Mouse (Mus musculus): Measurements from ENCODE around the gene Tram2.
A peak's percentile ranks its signal among the peaks of the same experiment; 100 is the strongest.

Gene Tram2

DNA sequence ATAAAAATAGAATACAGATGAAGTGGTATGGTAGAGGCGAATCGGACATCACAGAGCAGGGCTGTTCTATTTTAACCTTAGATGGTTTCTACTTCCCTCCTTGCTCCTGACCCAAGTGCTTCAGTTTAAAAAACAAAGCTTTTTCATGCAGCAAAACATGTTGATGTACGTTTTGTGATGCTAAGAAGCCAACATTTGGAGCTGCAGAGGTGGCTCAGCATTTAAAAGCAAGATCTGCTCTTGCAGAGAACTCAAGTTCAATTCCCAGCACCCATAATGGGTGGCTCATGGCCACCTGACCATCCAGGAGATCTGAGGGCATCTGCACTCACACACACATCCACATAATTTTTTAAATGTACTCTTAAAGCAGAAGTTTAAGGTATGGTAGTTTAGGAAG is 124.2 kb downstream of the Tram2 start:
- no peak for DNase-seq

DNA sequence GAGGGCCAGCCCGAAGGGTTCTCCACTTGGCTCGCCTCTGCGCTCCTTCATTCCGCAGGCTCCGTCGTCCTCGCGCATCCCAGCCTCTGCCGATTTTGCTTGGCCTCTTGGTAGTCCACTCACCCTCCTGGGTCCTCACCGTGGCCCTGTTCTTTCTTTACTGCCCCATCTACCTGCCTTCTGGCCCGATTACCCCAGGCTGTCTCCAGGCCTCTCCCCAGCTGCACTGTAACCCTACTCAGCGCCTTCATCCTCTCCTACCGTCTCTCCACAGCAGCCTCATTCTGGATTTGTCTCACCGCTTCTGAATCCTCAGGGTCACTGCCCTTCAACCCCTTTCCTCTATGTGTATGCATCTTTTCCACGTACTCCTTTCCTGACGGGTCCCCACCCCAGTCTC is 127.2 kb downstream of the Tram2 start:
- no peak for DNase-seq

DNA sequence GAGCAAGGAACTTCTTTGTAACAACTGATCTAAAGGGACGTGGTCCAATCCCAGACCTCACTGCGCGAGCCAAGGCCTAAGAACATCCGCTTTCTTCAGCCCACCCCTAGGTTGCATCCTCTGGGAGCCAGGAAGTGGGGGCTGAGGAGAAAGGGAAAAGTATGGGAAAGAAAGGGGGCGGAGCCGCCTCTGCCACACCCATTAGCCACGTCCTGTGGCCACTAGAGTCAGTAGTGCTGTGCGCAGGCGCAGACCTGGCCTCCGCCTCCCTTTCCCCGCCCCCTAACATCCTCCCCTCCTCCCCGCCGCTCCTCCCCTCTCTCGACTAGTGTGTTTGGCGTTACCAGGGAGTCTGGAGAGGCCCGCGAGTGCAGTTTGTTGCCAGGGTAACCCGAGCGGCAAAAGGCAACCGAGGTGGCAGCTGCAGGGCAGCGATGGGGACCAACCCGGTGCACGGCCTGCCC is 127.7 kb downstream of the Tram2 start, which contains the start of gene Efhc1:
TSS of gene Efhc1 (plus strand) at position 327 of the 464 bp plus-strand sequence.
- peak; percentile 94 for DNase-seq
